Mouse (Mus musculus) spleen, adult 2 months (tissue): Measurements from ENCODE around the gene Cd96.

Experiments
- CTCF ChIP-seq: fragments of 200-500 bp; IDR thresholded peaks from 2 replicates; pipeline ENCODE4 v1.5.1; 2011; ENCODE audit warnings: mild to moderate bottlenecking, inconsistent platforms; ENCODE audit not compliant: insufficient read depth, insufficient read length, insufficient replicate concordance; ENCODE audit errors: extremely low read depth
- POLR2A ChIP-seq: fragments of 200-500 bp; IDR thresholded peaks from 2 replicates; pipeline ENCODE4 v1.6.1; 2011; ENCODE audit warnings: low read depth, low read length, inconsistent platforms

GRCm38 (mm10) chr16:46000976-46001375 is 119.1 kb downstream of the Cd96 start:
- TF ChIP-seq POLR2A, result no peak
- no peak for TF ChIP-seq CTCF
